Mouse (Mus musculus) small intestine, adult 2 months (tissue): ENCODE results near the gene Aven. TPM values are rescaled to one million over a fixed set of nuclear protein-coding genes. Genes with fewer than 3 reads are reported as not detected.

Experiments used
- H3K27ac ChIP-seq: fragments of 200-500 bp; 2 replicates; pipeline ENCODE4 v1.5.1; 2012; ENCODE audit warnings: low read depth, low read length, control low read depth, inconsistent platforms; ENCODE audit not compliant: insufficient read depth
- H3K27me3 ChIP-seq: fragments of 200-500 bp; 2 replicates; pipeline ENCODE4 v1.6.1; 2012; ENCODE audit warnings: mild to moderate bottlenecking, moderate library complexity, low read length, inconsistent platforms; ENCODE audit not compliant: control insufficient read depth, insufficient read depth
- H3K36me3 ChIP-seq: fragments of 200-500 bp; 2 replicates; pipeline ENCODE4 v1.6.1; 2012; ENCODE audit warnings: mild to moderate bottlenecking, low read length, control low read depth, inconsistent platforms; ENCODE audit not compliant: control insufficient read depth, insufficient read depth
- H3K4me1 ChIP-seq: fragments of 200-500 bp; 2 replicates; pipeline ENCODE4 v1.6.1; 2012; ENCODE audit warnings: low read length, inconsistent platforms, mixed read lengths; ENCODE audit not compliant: control insufficient read depth, insufficient read depth, insufficient read length
- H3K4me3 ChIP-seq: fragments of 200-500 bp; 2 replicates; pipeline ENCODE4 v1.5.1; 2012; ENCODE audit warnings: low read depth, mild to moderate bottlenecking, control low read depth, inconsistent platforms, low read length, moderate library complexity
- CTCF ChIP-seq: fragments of 200-500 bp; IDR thresholded peaks from 2 replicates; pipeline ENCODE4 v1.5.1; 2012; ENCODE audit warnings: low read depth, mild to moderate bottlenecking, control low read depth, inconsistent platforms, low read length, moderate library complexity, mixed read lengths; ENCODE audit not compliant: insufficient replicate concordance, insufficient read length; ENCODE audit errors: extremely low read depth
- POLR2A ChIP-seq: fragments of 200-500 bp; IDR thresholded peaks from 2 replicates; pipeline ENCODE4 v1.6.1; 2012; ENCODE audit warnings: low read depth, mild to moderate bottlenecking, control low read depth, inconsistent platforms, low read length, moderate library complexity
- WGBS: fragments of 180-500 bp; shearing (Covaris S2); methylation state at CpG from one replicate; pipeline ENCODE4 v1.1.7; 2018; 5-methylcytosine and 5-hydroxymethylcytosine counted together
- polyA plus RNA-seq: library from polyadenylated mRNA; depleted of rRNA; stranded (reverse); fragments of >200 nt; gene quantifications from 2 replicates; pipeline ENCODE4 v1.2.3, GENCODE M21; 2012

Gene Aven
- polyA plus RNA-seq, 1 experiment, result 2.2 TPM

DNA sequence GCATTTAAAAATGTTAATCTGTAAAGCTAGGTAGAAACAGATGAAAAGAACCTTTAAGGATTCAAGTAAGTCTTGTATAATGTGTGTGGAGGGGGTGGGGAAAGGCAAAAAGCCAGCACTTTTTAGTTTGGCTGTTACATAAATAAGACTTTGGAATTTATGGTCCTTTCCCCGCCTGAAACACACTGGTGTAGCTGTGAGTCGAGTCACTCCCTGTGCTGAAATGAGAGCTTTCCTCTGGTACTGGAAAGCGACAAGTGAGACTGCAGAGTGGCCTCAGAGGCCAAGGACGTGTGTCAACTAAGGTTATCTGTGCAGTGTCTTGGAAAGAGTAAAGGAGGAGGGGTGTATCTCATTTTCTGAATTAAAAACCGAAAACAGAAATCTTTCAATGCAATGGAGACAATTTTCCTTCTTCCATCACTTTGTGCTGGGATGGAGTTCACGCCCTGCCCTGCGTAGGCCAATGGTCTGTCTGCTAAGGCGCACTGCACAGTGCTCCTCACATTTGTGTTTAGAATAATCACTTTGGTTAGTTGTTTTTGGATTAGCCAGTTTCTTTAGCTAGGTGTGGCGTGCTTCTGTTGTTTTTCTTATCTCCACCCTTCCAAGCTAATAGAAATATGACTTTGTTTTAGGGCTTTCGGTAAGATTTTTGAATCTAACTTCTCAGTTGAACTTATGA is 40.2 kb downstream of the Aven start:
- no peak for TF ChIP-seq CTCF
- no peak for TF ChIP-seq POLR2A
- WGBS, result 48% methylated on average over 10 of the region's 10 CpGs
- Histone ChIP-seq H3K4me1 (no peaks in the 10 kb centered on the region), H3K27ac (no peak overlapping the region), H3K4me3 (no peak overlapping the region), H3K36me3 (no peaks in the 10 kb centered on the region), H3K27me3 (no peaks in the 10 kb centered on the region)

DNA sequence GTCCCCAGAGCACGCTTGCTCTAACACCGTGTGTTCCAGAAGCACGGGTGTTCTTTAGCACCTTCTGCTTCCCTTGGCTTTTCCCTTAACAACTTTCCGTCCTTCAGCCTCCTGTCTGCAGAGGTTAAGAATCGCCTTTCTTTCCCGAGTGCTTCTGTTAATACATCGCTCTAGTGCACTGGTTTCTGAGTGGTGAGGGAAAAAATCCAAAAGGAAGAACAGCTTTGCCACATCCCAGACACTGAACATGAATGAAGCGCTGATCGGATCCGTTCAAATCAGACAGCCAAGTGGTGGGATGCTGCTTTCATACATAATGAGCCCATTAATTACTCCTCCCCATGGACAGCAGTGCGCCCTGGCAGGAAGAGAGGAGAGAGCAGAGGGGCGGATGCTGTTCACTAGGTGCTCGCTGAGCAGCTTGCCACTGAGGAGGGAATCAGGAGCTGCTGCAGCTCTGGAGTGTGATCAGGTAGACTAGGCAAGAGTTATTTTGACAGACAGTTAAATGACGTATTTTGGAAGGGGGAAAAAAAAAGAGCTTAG is 42.0 kb downstream of the Aven start:
- H3K4me3 ChIP-seq, result no peak overlapping the region
- no peak for TF ChIP-seq POLR2A
- no peak for TF ChIP-seq CTCF
- WGBS, result 80% methylated on average over 14 of the region's 14 CpGs
- no peaks in the 10 kb centered on the region for H3K4me1 ChIP-seq
- H3K27ac ChIP-seq, result no peak overlapping the region
- no peaks in the 10 kb centered on the region for H3K36me3 ChIP-seq
- no peaks in the 10 kb centered on the region for H3K27me3 ChIP-seq

DNA sequence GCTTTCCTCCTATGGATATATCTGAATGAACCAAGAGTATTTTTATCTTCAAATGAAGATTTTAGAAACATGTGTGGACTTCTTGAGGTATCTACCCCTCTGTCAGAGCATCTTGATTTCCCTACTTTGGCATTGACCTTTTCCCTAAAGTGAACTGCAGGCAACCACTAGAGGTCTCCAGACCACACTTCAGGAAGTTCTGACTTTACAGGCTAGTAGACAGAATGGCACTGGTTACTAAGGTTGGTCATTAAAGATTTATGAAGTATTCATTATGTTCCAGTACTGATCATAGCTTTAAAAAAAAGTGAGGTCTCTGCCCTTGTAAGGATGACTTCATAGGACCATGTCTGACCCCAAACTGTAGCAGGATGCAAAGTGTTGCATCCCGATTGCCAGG is 46.0 kb downstream of the Aven start:
- WGBS, result 97% methylated on average over 1 of the region's 1 CpGs
- H3K36me3 ChIP-seq, result no peaks in the 10 kb centered on the region
- no peak overlapping the region for H3K27ac ChIP-seq
- H3K4me1 ChIP-seq, result no peaks in the 10 kb centered on the region
- TF ChIP-seq POLR2A, result no peak
- no peak for TF ChIP-seq CTCF
- H3K27me3 ChIP-seq, result no peaks in the 10 kb centered on the region
- no peak overlapping the region for H3K4me3 ChIP-seq

DNA sequence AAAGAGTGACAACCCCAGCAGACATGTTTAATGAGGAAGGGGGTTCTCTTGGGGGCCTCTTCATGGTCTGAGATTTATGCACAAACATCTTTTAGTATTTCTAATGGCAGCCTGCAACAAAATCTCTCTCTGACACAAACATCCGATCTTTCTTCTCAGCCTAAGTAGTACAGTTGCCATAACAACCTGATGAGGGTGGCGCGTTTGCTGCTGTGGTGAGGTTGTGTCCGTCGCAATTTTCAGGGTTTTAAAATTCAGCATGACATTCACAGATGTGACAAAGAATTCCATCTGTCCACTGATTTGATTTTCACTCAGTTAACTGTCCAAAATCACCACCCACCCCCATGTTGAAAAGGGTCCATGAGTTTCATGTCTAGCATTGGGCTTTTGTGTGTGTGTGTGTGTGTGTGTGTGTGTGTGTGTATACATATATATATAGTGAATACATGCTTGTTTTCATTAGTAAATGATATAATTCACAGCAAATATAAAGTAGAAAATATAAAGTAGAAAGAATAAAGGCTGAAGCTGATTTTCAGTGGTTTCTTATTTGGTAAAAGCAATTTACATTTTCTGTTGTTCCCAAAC is 49.0 kb downstream of the Aven start:
- Histone ChIP-seq H3K27me3 (no peaks in the 10 kb centered on the region), H3K4me1 (no peaks in the 10 kb centered on the region), H3K36me3 (no peaks in the 10 kb centered on the region), H3K27ac (no peak overlapping the region), H3K4me3 (no peak overlapping the region)
- 88% methylated on average over 5 of the region's 5 CpGs for WGBS
- TF ChIP-seq POLR2A, result no peak
- TF ChIP-seq CTCF, result no peak

DNA sequence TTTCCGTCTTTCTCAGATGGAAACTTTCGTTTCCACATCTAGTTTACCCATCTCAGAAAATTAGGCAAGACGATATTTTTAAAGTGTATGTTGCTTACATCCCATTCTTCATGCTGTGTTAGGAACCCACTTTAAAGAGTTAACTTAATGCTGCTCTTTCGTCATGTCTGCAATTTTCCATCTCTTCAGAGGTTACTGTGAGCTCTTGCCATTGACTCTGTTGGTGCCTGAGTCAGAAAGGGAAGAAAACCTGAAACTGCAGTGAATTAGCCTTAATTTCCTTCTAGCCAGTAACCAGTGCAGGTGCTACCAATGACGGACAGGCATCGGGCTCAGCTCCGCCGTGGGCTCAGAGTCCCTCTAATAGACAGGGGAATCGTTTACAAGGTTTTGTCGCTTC is 63.8 kb downstream of the Aven start:
- Histone ChIP-seq H3K27ac (no peak overlapping the region), H3K4me3 (no peak overlapping the region), H3K36me3 (no peaks in the 10 kb centered on the region), H3K4me1 (no peaks in the 10 kb centered on the region), H3K27me3 (no peaks in the 10 kb centered on the region)
- WGBS, result 90% methylated on average over 10 of the region's 10 CpGs
- TF ChIP-seq POLR2A (no peak), CTCF (no peak)

DNA sequence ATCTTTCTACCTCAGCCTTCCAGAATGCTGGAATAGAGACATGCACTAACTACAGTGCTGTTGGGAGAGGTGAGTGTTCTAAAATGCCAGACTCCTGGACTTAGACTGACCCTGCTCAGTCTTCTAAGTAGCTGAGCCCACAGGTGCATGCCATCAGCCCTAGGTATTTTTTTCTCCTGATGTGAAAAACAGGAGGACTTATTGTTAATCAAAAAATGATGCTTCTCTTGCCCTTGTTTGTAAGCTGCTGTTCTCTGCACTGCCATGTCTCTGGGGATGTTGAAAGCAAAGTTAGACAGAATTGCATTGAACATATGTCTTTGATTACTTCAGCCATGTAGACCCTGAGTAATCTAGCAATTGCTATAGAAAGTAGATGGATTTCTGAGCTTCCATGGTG is 64.7 kb downstream of the Aven start:
- no peaks in the 10 kb centered on the region for H3K4me1 ChIP-seq
- no peak for TF ChIP-seq POLR2A
- TF ChIP-seq CTCF, result no peak
- no peak overlapping the region for H3K27ac ChIP-seq
- no peaks in the 10 kb centered on the region for H3K36me3 ChIP-seq
- no peaks in the 10 kb centered on the region for H3K27me3 ChIP-seq
- H3K4me3 ChIP-seq, result no peak overlapping the region

DNA sequence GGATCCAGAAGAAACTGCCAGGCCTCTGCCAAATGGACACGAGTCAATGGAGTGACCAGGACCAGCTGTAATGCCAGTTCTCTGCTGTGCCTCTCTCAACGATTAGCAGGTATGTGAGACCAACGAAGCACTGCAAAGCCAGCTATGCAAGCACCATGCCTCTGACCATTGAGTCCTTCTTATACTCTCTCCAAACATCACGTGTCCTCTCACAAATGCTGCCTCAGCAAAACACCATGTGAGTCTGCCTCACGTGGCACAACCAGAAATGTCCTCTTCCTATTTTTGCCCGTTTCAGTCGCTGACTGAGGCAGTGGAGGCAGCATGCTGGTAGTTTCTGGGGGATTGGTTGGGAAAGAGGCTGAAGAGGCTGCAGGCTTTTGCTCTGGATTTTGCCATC is 68.8 kb downstream of the Aven start:
- no peaks in the 10 kb centered on the region for H3K36me3 ChIP-seq
- 95% methylated on average over 7 of the region's 7 CpGs for WGBS
- no peaks in the 10 kb centered on the region for H3K4me1 ChIP-seq
- H3K4me3 ChIP-seq, result no peak overlapping the region
- no peaks in the 10 kb centered on the region for H3K27me3 ChIP-seq
- no peak for TF ChIP-seq CTCF
- TF ChIP-seq POLR2A, result no peak
- H3K27ac ChIP-seq, result no peak overlapping the region
